Comparison of ENCODE assay signal across 12 mouse cellular contexts in genomic region chr1:25827436-25827835, GRCm38 (mm10). TPM values are rescaled to one million over a fixed set of nuclear protein-coding genes. Genes with fewer than 3 reads are reported as not detected.
A peak's percentile ranks its signal among the peaks of the same experiment; 100 is the strongest.
DNase-seq lines count a peak whose midpoint lies in the region; ATAC-seq and TF ChIP-seq lines count a peak whose summit lies in the region.
"Had no signal": no experiment of that assay in that cellular context is flagged by ENCODE, and none has a peak within 500 bp of the region (broad histone marks: within the 10 kb centered on the region; RNA-seq: fewer than 3 reads in every experiment).

No protein-coding gene starts in this region.

- peak; percentile 11; the same call in 1 of the 2 replicates for TF ChIP-seq POLR2A in cerebellum, adult 2 months (IDR thresholded peaks at IDR 0.05; ENCODE audit: borderline replicate concordance, insufficient read depth, low read length)

- no peak overlapping the region; the same call in 1 of the 2 replicates for H3K9ac ChIP-seq in forebrain, embryonic 15.5 days (replicated peaks)
- H3K9ac ChIP-seq in midbrain, embryonic 15.5 days = peak overlapping the region; percentile 43

- 2% methylated on average over 9 of the region's 9 CpGs for WGBS in cerebellum, adult 2 months
- WGBS in forebrain, embryonic 15.5 days = 59% methylated on average over 9 of the region's 9 CpGs
- 28% methylated on average over 9 of the region's 9 CpGs for WGBS in midbrain, embryonic 15.5 days

- H3K9me3 ChIP-seq in forebrain, embryonic 15.5 days = no peaks in the 10 kb centered on the region
- H3K9me3 ChIP-seq in midbrain, embryonic 15.5 days = no peaks in the 10 kb centered on the region

- no peak for TF ChIP-seq CTCF in cerebellum, adult 2 months (IDR thresholded peaks at IDR 0.05; ENCODE audit: borderline replicate concordance, insufficient read depth, low read depth, low read length)

- no peaks in the 10 kb centered on the region for H3K27me3 ChIP-seq in cerebellum, adult 2 months (ENCODE audit: control insufficient read depth, insufficient read depth, low read length)
- no peaks in the 10 kb centered on the region for H3K27me3 ChIP-seq in forebrain, embryonic 15.5 days
- H3K27me3 ChIP-seq in midbrain, embryonic 15.5 days (replicated peaks) = no peaks in the 10 kb centered on the region

- no peaks in the 10 kb centered on the region for H3K36me3 ChIP-seq in forebrain, embryonic 15.5 days
- no peaks in the 10 kb centered on the region for H3K36me3 ChIP-seq in midbrain, embryonic 15.5 days (replicated peaks)

- no peak for ATAC-seq in cerebellum, adult (ENCODE audit: insufficient number of reproducible peaks, low FRiP score, low TSS enrichment)
- no peak for ATAC-seq in forebrain, embryonic 15.5 days (replicated peaks)
- ATAC-seq in midbrain, embryonic 15.5 days (replicated peaks) = no peak

- peaks cover 3% of the 10 kb centered on the region; the same call in 1 of the 2 replicates for H3K4me1 ChIP-seq in cerebellum, adult 2 months (ENCODE audit: control insufficient read depth, insufficient read depth, low read length)
- H3K4me1 ChIP-seq in forebrain, embryonic 15.5 days = peaks cover 62% of the 10 kb centered on the region
- H3K4me1 ChIP-seq in midbrain, embryonic 15.5 days = peaks cover 52% of the 10 kb centered on the region

- DNase-seq in cerebellum, adult 11-12 months = peak; percentile 45
- DNase-seq in cerebellum, adult 2 months = peak; percentile 53 to 67
- DNase-seq in adrenal gland, adult (ENCODE audit: inconsistent age in 2 of 2, low spot score in 1 of 2) = no peak
- DNase-seq in thymus, postnatal 36 days = no peak
- DNase-seq in adrenal gland, adult 18-20 months (ENCODE audit: low spot score in 2 of 2) = no peak
- DNase-seq: adrenal gland, postnatal 36 days; gastrocnemius, postnatal 36 days; lung, adult 18-20 months had no signal

- H3K4me3 ChIP-seq in cerebellum, adult 2 months (replicated peaks; ENCODE audit: insufficient read depth, low read depth, low read length) = peak overlapping the region; percentile 53
- H3K4me3 ChIP-seq in forebrain, embryonic 15.5 days = peak overlapping the region; percentile 85
- peak overlapping the region; percentile 78 for H3K4me3 ChIP-seq in midbrain, embryonic 15.5 days

- H3K4me2 ChIP-seq in forebrain, embryonic 15.5 days (replicated peaks) = peak overlapping the region; percentile 65
- H3K4me2 ChIP-seq in midbrain, embryonic 15.5 days = peak overlapping the region; percentile 58

- H3K27ac ChIP-seq in cerebellum, adult 2 months (ENCODE audit: insufficient read depth, low read length) = peak overlapping the region; percentile 64
- no peak overlapping the region for H3K27ac ChIP-seq in forebrain, embryonic 15.5 days (replicated peaks)
- peak overlapping the region; percentile 60 for H3K27ac ChIP-seq in midbrain, embryonic 15.5 days

RNA-seq across cellular contexts. Expression of gene Adgrb3, which starts 2.1 kb away (rescaled TPM):
- polyA plus RNA-seq in cerebellum, adult 2 months (2012; rRNA removed) = 54.7 and 57.0 TPM in 2 replicates
- 41.1 and 45.9 TPM in 2 replicates for polyA plus RNA-seq in forebrain, embryonic 15.5 days (2015; fragmentation: Nextera tagmentation; extraction: Ambion mirVana)
- 58.3 and 60.6 TPM in 2 replicates for polyA plus RNA-seq in midbrain, embryonic 15.5 days (2015; fragmentation: Nextera tagmentation; extraction: Ambion mirVana)
- under 1 TPM; 0.64 to 0.83 TPM for total RNA-seq in adrenal gland, adult 18-20 months (2021)
- total RNA-seq: hematopoietic stem cell, adult 5-6 weeks had no signal

Comparison
In these comparisons a context has a peak if more than half of its experiments do, and no peak if none do; other contexts are left out.
1. DNase-seq: peak in cerebellum, adult 11-12 months (single experiment) and cerebellum, adult 2 months (2 of 2); none in adrenal gland, adult (0 of 2), thymus, postnatal 36 days (0 of 2) and adrenal gland, adult 18-20 months (0 of 2).
2. Peak in every context shown above with its lines, with median percentiles within 50 percentile points of each other: H3K4me3 ChIP-seq.